ENCODE assay signal across 11 mouse cellular contexts in the genomic region with DNA sequence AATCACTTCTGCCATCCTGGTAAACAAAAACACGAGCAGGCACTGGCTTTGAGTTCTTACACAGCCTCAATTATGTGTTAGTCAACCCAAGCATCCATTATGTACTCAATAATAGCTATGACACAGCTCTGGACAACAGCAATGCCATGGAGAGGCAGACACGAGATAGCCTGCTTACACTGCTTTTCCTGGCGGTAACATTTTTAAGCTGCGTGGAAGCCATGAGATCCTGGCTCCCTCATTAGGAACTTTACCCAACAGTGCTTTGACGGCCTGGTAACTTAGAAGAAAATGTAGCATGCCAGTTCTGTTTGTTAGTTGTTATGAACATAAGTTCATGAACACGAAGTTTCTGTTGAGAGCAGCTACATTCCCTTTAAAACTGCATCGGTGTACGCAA. TPM values are rescaled to one million over a fixed set of nuclear protein-coding genes. Genes with fewer than 3 reads are reported as not detected.
DNase-seq lines count a peak whose midpoint lies in the region; ATAC-seq and TF ChIP-seq lines count a peak whose summit lies in the region.
"Had no signal": no experiment of that assay in that cellular context is flagged by ENCODE, and none has a peak within 500 bp of the region (broad histone marks: within the 10 kb centered on the region; RNA-seq: fewer than 3 reads in every experiment).

No protein-coding gene starts in this region.

- H3K27me3 ChIP-seq in heart, embryonic 15.5 days: no peaks in the 10 kb centered on the region
- H3K27me3 ChIP-seq in liver, embryonic 13.5 days: no peaks in the 10 kb centered on the region
- H3K27me3 ChIP-seq: kidney, embryonic 15.5 days had no signal

- no peaks in the 10 kb centered on the region for H3K9me3 ChIP-seq in heart, embryonic 15.5 days (replicated peaks)
- no peaks in the 10 kb centered on the region for H3K9me3 ChIP-seq in liver, embryonic 13.5 days (replicated peaks)
- H3K9me3 ChIP-seq: G1E; kidney, embryonic 15.5 days had no signal

- peak overlapping the region; percentile 88; the same call in 1 of the 2 replicates for H3K4me2 ChIP-seq in heart, embryonic 15.5 days
- H3K4me2 ChIP-seq in liver, embryonic 13.5 days: peak overlapping the region; percentile 95

- no peak for TF ChIP-seq CTCF in bone marrow macrophage, adult 2 months (IDR thresholded peaks at IDR 0.05; ENCODE audit: low read depth, low read length)

- DNase-seq in heart, adult 9 months (ENCODE audit: low spot score in 2 of 2): no peak
- DNase-seq in 3T3-L1 (ENCODE audit: low read depth, low spot score): peak; percentile 17
- no peak for DNase-seq in liver, embryonic 13.5 days
- DNase-seq in embryo, embryonic 10.5 days (ENCODE audit: low spot score): no peak
- no peak for DNase-seq in urinary bladder, postnatal 25 days (ENCODE audit: low spot score)
- DNase-seq: right cerebral cortex, postnatal 4 days had no signal

- WGBS in heart, embryonic 15.5 days: 69% methylated on average over 8 of the region's 8 CpGs
- WGBS in liver, embryonic 13.5 days (ENCODE audit: insufficient replicate concordance): 66% methylated on average over 8 of the region's 8 CpGs

- ATAC-seq in heart, embryonic 15.5 days (replicated peaks; ENCODE audit: insufficient number of reproducible peaks, insufficient read depth, low FRiP score, low read depth): no peak
- no peak for ATAC-seq in liver, embryonic 13.5 days (ENCODE audit: low read depth)
- no peak for ATAC-seq in cerebellum, adult (ENCODE audit: insufficient number of reproducible peaks, low FRiP score, low TSS enrichment)

- H3K27ac ChIP-seq in heart, embryonic 15.5 days: no peak overlapping the region
- H3K27ac ChIP-seq in bone marrow macrophage, adult 2 months (ENCODE audit: insufficient read depth, low read depth, low read length): peak overlapping the region; percentile 93
- no peak overlapping the region for H3K27ac ChIP-seq in liver, embryonic 13.5 days

- H3K36me3 ChIP-seq in heart, embryonic 15.5 days: no peaks in the 10 kb centered on the region
- H3K36me3 ChIP-seq in liver, embryonic 13.5 days: no peaks in the 10 kb centered on the region
- H3K36me3 ChIP-seq: kidney, embryonic 15.5 days had no signal

- no peak overlapping the region for H3K4me3 ChIP-seq in heart, embryonic 15.5 days
- no peak overlapping the region for H3K4me3 ChIP-seq in bone marrow macrophage, adult 2 months (ENCODE audit: insufficient read depth, low read length)
- peak overlapping the region; percentile 100; the same call in 1 of the 2 replicates for H3K4me3 ChIP-seq in liver, embryonic 13.5 days (replicated peaks)

- H3K4me1 ChIP-seq in heart, embryonic 15.5 days (replicated peaks): peaks cover 23% of the 10 kb centered on the region
- H3K4me1 ChIP-seq in bone marrow macrophage, adult 2 months (ENCODE audit: control insufficient read depth, insufficient read depth, low read length): peaks cover 37% of the 10 kb centered on the region
- H3K4me1 ChIP-seq in liver, embryonic 13.5 days (replicated peaks): peaks cover 32% of the 10 kb centered on the region

- TF ChIP-seq POLR2A in bone marrow macrophage, adult 2 months (IDR thresholded peaks at IDR 0.05; ENCODE audit: borderline replicate concordance, low read depth, low read length): no peak

- no peak overlapping the region for H3K9ac ChIP-seq in heart, embryonic 15.5 days
- H3K9ac ChIP-seq in liver, embryonic 13.5 days: peak overlapping the region; percentile 88; the same call in 1 of the 2 replicates

RNA-seq across cellular contexts. Expression of a gene that starts 0.5 kb away (rescaled TPM):
- 207 and 232 TPM in 2 replicates for polyA plus RNA-seq in heart, embryonic 15.5 days (2015; fragmentation: Nextera tagmentation; extraction: Ambion mirVana)
- polyA plus RNA-seq in bone marrow macrophage, adult 2 months (2012; ENCODE audit: insufficient read depth, insufficient read length, missing spikeins): 92.7 and 102 TPM in 2 replicates
- polyA plus RNA-seq in liver, embryonic 13.5 days (2015; fragmentation: Nextera tagmentation; extraction: Ambion mirVana): 206 and 264 TPM in 2 replicates

RNA-seq across cellular contexts. Expression of a gene that starts 36.2 kb away (rescaled TPM):
- 34.4 and 36.9 TPM in 2 replicates for polyA plus RNA-seq in heart, embryonic 15.5 days (2015; fragmentation: Nextera tagmentation; extraction: Ambion mirVana)
- polyA plus RNA-seq in bone marrow macrophage, adult 2 months (2012; ENCODE audit: insufficient read depth, insufficient read length, missing spikeins): 22.6 and 33.7 TPM in 2 replicates
- 26.1 and 32.0 TPM in 2 replicates for polyA plus RNA-seq in liver, embryonic 13.5 days (2015; fragmentation: Nextera tagmentation; extraction: Ambion mirVana)
